Mouse (Mus musculus): Measurements from ENCODE around the gene Fbxo22.
"Not testable (repeated sequence)": the region's sequence is repeated elsewhere in the genome, so short reads cannot be mapped to it uniquely, and the experiment has no call there.

Gene Fbxo22

DNA sequence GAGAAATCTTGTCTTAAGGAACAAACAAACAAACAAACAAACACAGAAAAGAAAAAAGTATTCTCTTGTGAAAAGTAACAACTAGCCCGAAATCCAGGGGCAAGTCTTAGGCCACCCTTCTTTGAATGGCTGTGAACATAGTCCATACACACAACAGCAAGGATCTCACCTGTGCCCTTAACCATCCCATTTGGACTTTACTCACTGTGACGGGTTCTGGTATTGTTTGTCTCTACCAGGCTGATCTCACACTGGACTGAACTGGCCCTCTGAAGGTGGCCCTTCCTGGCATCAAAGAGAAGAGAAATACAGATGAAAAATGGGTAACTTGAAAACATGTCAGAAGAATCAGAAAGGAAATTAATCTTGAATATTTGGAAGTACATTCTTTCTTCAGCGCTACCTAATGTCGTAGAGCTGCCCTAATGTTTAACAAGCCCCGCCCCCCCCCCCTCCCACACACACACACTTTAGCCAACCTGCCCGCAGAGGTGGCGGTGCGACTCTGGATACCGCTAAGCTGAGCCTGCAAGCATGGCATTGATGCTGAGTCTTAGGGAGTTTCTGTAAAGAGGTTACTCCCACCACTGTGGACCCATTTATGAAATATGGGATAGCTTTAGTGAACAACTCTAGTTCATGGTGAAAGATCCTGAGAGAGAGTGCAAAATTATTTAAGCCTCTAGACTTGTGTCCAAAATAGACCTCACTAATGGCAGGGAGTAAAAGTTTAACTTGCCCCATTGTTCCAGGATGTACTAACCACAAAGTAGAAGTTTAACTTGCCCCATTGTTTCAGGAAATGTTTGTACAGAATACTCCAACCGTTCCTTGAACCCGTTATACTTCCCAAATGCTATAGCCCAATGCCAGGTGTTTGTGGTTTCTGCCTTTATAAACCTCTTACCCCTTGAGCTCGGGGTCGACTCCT, 27.8 kb downstream of the Fbxo22 start:
- DNase-seq (ENCODE audit: low spot score), result no peak

GRCm38 (mm10) chr9:55240852-55241251, 32.1 kb downstream of the Fbxo22 start:
- no peak for DNase-seq (ENCODE audit: low spot score)

DNA sequence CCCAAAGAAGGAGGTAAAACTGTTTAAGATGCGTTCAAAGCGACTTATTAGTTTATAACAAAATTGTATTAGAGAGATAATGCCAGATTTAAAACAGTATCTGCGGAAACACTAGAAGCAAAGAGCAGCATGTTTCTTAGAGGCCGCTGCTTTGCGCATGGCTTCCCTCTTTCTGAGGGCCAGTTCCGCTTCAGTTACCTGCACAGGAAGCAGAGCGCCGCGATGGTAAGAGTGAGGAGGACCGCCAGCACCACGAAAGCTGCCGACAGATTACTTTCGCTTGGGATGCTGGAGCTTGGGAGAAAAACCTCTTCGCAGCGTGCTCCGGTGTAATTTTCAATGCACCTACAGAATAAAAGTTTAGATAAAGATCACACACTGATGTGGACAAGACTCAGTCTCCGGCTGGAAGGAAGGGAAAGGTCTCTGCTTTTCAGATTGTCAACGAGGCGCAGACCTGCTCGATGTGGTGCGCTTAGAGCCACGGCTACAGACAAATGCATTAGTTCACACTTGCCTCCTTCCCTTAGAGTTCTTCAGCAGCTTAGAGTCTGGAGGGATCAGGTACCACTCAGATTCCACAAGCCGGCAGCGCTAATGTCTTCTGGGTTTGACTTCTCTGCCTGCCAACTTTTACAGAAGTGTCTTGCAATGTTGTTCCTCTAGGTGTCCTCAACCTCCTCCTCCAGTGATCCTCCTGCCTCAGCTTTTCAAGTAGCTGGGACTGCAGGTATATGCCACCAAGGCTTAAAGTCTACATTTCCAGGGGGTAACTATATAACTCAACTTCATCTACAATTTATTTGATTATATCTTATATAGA, 33.3 kb downstream of the Fbxo22 start:
- no peak for DNase-seq (ENCODE audit: low spot score)

GRCm38 (mm10) chr9:55243280-55243679, 34.6 kb downstream of the Fbxo22 start:
- DNase-seq (ENCODE audit: low spot score), result no peak

DNA sequence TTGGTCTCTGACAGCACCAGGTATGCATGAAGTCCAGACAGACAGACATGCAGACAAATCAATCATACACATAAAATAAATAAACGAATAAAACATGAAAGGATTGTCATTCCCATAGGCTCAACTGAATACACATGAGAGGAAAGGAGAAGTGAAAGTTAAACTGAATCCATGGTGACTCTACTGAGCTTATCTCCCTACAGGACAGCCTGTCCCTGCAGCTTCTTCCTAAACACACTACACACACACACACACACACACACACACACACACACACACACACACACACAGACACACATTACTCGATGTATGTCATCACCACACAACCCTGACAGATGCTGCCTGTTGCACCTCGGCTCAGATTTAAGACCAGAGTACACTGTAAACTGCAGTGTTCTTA, 35.4 kb downstream of the Fbxo22 start:
- no peak for DNase-seq (ENCODE audit: low spot score)

DNA sequence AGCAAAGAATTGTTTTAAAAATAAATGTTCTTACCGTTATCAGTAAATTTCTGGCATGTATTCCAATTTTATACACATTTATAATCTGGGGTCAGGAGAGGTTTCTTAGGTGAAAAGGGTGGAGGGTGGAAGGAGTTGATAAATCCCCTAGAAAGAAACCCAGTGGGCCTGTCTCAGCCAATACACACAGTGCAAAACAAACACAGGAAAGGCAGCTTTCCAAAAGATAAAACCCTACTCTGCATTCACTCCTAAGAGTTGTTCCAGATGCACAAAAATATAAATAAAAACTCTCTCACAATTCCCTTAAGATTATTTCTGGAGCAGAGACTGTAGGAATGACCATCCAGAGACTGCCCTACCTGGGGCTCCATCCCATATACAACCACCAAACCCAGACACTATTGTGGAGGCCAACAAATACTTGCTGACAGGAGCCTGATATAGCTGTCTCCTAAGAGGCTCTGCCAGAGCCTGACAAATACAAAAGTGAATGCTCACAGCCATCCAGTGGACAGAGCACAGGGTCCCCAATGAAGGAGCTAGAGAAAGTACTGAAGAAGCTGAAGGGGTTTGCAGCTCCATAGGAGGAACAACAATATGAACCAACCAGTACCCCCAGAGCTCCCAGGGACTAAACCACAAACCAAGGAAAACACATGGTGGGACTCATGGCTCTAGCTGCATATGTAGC, 36.5 kb downstream of the Fbxo22 start:
- not testable (repeated sequence) for DNase-seq (ENCODE audit: low spot score)

DNA sequence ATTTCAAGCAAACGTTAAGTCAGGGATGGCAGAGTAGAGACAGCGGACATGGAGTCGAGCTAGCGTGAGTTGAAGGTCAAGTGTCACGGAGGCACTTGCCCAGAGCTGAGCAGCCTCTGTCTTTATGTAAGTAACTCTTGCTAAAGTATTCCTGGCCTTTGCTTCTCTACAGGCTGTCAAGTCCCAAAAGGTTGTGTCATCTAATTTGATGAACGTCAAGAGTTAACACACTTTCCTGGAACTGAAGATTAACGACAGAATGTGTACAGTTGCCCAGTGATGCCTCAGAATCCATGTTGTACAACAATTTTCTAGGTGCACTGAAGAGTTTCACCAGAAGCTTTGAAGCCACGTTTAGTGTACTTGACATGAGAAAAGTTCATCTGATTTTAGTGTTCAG, 37.7 kb downstream of the Fbxo22 start:
- DNase-seq (ENCODE audit: low spot score), result peak; percentile 55

DNA sequence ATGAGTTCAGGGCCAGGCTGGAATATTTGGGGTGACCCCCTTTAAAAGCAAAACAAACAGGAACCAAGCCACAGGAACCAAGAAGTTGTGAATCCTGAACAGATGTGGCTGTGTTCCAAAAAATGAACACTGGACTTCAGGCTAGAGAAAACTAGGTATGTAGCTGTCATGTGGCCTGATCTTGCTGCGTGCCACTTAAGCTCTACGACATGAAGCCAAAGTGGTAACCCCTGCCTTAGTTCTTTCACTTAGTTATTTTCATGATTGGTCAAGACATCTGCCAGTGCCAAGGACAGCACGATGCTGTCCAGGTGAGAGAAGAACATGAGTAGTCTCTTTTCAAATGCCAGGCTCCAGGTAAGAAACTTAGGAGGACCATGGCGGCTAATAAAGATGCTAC, 38.2 kb downstream of the Fbxo22 start:
- DNase-seq (ENCODE audit: low spot score), result peak; percentile 32

- DNase-seq (ENCODE audit: low spot score), result no peak
These were observed 39.7 kb downstream of the Fbxo22 start for GRCm38 (mm10) chr9:55248465-55248864.

DNA sequence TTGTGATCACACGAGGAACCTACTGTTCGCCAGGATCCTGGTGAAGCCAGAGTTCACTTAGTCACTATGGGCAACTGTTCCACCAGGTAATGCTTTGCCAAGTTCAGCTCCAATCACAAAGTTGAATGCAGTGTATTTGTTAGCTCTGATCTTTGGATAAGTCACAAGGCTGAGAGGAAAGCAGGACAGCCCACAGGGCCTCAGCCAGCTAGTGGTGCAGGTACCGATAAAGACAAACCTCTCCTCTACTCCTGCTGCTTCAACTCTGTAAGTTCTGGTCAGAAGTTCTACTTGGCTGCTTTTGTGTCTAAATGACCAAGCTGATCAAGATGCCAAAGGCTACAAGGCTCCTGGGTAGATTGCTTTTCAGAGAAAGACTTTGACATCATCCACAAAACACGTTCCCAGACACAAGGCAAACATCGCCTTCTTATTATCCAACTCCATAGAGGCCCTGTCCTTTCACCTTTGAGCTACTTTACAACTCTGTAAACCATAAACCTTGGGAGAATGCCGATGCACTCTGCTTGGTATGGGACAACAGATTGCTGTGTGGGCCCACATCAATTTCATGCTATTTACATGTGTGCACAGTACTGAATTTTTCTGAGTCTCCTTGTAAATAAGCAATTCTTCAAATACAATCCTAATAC, 42.0 kb downstream of the Fbxo22 start:
- DNase-seq (ENCODE audit: low spot score), result peak; percentile 63

DNA sequence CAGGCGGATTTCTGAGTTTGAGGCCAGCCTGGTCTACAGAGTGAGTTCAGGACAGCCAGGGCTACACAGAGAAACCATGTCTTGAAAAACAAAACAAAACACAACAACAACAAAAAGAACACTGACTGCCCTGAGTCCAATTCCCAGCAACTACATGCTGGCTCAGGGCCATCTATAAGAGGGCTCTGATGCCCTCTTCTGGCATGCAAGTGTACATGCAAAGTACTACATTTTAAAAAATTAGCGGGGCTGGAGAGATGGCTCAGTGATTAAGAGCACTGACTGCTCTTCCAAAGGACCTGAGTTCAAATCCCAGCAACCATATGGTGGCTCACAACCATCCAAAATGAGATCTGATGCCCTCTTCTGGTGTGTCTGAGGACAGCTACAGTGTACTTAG, 43.4 kb downstream of the Fbxo22 start:
- DNase-seq (ENCODE audit: low spot score), result peak; percentile 31

DNA sequence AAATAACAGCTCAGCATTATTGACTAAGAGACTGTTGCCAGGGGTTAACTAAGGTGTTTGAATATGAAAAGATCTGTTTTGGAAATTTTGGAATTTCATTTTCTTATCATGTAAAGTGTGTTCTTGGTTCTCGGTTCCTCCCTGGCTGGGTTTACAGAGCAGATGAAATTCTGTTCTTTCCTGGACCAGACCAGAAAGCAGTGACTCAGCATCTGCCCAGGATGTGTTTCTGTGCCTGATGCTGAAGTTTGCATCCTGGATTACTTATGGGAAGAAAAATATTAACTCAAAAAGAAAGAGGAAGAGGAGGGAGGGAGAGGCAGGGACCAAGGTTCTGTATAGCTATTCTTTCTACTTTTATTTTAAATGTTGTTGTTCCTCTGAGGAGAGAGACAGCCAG, 45.1 kb downstream of the Fbxo22 start:
- no peak for DNase-seq (ENCODE audit: low spot score)

GRCm38 (mm10) chr9:55255056-55255455, 46.3 kb downstream of the Fbxo22 start:
- no peak for DNase-seq (ENCODE audit: low spot score)

DNA sequence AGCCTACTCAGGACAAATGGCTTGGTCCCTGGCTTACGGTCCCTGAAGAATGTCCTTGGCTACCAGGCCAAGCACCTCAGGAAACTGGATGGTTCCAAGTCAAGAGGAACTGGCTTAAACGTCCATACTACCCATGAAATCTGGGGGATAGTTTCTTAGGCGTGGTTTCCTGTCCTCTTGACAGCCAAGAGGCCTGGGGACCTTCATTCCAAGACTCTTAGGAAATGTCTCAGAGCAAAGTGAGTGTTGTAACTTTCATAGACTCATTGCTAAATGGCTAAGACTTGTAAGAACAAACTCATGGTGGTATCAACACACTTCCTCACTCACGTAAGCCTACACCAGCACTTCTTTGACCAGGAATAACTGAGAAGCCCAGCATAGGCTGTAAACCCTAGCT, 46.9 kb downstream of the Fbxo22 start:
- peak; percentile 81 for DNase-seq (ENCODE audit: low spot score)

GRCm38 (mm10) chr9:55257105-55257504, 48.4 kb downstream of the Fbxo22 start:
- DNase-seq (ENCODE audit: low spot score), result no peak

GRCm38 (mm10) chr9:55259741-55260140, 51.0 kb downstream of the Fbxo22 start:
- no peak for DNase-seq (ENCODE audit: low spot score)

- DNase-seq (ENCODE audit: low spot score), result no peak
These were observed 55.9 kb downstream of the Fbxo22 start for GRCm38 (mm10) chr9:55264356-55265302.

DNA sequence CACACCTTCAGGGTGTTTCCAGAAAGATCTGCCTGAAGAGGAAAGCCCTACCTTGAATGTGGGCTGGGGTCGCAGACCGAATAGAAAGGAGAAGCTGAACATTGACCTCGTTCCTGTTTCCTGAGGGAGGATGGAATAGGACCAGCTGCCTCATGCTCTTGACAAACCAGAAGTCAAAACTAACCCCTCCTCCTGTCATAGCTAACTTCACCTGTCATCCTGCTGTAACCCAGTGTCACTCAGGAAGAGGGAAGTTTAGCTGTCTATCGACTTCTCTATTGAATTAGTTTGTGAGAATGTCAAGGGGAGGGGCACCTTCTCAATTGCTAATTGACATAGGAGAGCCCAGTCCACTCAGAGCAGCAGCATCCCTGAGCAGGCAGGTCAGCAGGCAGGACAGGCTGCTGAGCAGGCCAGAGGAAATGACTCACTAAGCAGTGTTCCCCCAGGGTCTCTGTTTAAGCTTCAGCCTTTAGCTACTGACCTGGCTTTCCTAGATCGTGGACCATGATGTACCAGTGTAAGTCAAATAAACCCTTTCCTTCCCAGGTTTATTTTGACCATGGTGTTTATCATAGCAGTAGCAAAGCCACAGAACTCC, 63.3 kb downstream of the Fbxo22 start:
- no peak for DNase-seq (ENCODE audit: low spot score)

GRCm38 (mm10) chr9:55273906-55274305, 65.2 kb downstream of the Fbxo22 start:
- no peak for DNase-seq (ENCODE audit: low spot score)

All from adipocyte (in vitro differentiated cells).